Mouse (Mus musculus) embryonic stem cell, embryonic (primary cell): Measurements from ENCODE around the gene Il1rl2.
"Not testable (repeated sequence)": the region's sequence is repeated elsewhere in the genome, so short reads cannot be mapped to it uniquely, and the experiment has no call there.

Experiments used
- CTCF ChIA-PET, 4 experiments: fragments of 300-600 bp in 2 of 4; fragments of 350-600 bp in 2 of 4; sonication (Branson Sonifier 250); formaldehyde crosslinking; loops; one replicate each; lab custom pipeline; 2022; ENCODE audit warnings: inconsistent platforms in 2 of 4; lab: Charles Lee
- POLR2A ChIA-PET, 4 experiments: fragments of 300-600 bp in 2 of 4; fragments of 350-600 bp in 2 of 4; sonication (Branson Sonifier 250); formaldehyde crosslinking; loops; one replicate each; lab custom pipeline; 2022; ENCODE audit warnings: antibody characterized with exemption in 4 of 4, inconsistent platforms in 1 of 4; lab: Charles Lee

Il1rl2 gene

DNA sequence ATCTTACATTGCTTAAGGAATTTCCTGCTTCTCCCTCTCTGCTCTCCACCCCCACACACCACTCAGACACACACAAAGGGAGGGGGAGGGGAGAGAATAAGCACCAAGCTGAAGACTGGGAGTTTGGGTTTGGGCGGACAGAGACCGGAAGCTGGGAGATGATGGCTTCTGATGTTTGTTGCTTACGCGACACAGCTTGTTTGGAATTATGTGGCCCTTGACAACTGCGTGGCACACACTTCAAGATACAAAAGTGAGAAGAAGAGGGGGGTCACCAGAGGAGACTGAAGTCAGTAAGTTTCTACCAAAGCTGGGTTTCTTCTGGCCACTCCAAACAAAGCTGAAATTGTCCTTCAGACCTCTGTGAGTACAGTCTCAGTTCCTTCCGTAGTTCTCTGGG lies at the start of gene Il1rl2:
TSS of gene Il1rl2 (plus strand) at position 154 of the 400 bp plus-strand sequence.
- ChIA-PET CTCF (interaction anchor here in 1 of 4 experiments (1.0 kb wide), 1 partner anchor 209 kb away, joined by 3 read pairs; no protein-coding TSS in a partner anchor), POLR2A (no interaction called here)

DNA sequence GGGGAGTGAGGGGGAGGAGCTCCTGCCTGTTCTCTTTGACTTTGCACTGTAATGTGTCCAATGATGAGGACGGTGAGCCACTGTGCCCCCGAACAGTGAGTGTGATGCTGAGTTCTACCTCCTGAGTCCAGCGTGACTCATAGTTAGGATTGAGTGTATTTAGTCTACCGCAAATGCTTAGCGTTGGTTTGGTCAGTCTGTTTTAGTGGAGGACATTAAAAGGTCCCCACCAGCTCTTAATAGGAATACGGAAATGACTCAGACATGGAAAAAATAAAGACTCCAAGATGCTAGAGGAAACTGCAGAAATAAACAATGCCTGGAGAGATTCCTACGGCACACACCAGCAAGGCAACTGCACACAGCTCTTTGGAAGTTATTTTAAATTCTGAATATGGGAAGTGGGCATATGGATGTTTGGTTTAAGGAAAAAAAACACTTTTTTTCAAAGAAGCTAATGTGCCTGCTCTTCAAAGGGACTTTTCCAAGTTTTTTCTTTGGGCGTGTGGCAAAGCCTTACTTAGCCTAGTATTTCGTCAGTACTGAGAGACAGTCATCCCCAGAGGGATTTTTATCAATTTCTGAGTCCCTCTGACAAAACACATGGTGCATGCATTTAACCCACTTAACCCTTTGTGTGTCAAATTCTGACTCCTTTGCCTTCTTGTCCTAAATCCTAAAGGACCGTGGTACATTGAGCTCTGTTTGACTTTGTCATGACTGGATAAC lies 49.0 kb upstream of the Il1rl2 start:
- CTCF ChIA-PET = interaction anchor here in 2 of 4 experiments (0.6 kb wide), 2 partner anchors 514 to 661 kb away, joined by 3 read pairs; no protein-coding TSS in a partner anchor
- POLR2A ChIA-PET = no interaction called here

DNA sequence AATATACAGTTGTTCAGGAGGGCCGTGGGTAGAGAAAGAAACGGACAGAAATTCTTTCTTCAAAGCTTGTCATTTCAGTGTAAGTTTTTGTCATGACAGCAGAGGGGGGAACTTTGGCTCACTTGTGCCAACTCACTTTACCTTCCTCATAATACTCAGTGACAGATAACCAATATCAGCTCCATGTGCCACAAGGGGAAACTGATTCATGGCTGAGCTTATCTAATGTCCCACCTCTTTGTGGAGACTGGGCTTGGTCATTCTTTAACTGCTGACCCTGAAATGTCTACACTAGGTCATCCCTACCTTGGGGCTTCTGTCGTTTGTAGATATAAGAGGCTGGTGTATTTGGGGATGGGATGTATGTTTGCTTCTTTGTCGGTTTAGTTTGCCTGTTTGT lies 46.5 kb upstream of the Il1rl2 start:
- ChIA-PET CTCF (no interaction called here), POLR2A (interaction anchor here in 1 of 4 experiments (0.6 to 1.1 kb wide), 2 partner anchors 18 to 902 kb away, joined by 3 read pairs; no protein-coding TSS in a partner anchor)

DNA sequence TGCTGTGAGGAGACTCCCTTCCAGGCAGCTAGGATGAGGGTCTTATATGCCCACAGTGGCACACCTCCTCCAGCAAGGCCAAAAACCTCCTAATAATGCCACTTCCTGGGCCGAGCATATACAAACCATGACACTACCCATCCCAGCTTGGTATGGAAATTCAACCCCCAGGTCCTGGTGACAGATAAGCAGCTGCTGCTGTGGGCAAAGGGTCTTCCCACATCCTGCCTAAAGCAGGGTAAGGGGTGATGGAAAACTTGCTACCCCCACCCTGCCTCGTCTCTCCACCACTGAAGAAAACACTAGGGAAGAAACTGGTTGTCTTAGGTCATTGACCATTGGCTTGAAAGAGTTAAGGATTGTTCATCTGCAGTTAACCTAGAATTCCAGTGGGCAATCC lies 45.7 kb upstream of the Il1rl2 start:
- ChIA-PET POLR2A (no interaction called here), CTCF (no interaction called here)

DNA sequence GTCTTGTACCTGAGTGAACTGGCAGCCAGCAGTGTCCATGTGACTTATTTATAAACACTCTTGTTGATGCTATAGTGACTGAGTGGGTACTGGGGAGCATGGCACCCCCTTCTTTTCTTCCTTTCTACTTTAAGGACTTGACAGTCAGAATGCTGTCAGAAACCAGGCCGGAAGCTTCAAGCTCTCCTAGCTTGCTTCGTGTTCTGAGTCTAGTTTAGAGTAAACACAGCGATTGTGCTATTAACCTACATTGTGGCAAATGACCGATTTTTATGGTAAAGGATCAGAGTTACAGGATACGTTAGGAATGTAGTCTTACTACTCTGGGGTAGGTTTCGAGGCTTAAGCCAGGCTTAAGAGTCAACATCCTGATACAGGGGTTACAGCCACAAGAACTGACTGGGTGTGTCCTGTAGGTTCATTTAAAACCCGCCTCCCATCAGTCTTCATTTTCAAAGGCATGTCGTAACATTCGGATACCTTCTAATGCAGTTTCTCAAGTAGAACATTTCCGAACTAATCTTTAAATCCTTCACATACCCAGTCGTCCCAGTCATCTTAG lies 45.1 kb upstream of the Il1rl2 start:
- POLR2A ChIA-PET = no interaction called here
- CTCF ChIA-PET = interaction anchor here in 1 of 4 experiments (1.2 kb wide), 1 partner anchor 11 kb away, joined by 3 read pairs; no protein-coding TSS in a partner anchor

DNA sequence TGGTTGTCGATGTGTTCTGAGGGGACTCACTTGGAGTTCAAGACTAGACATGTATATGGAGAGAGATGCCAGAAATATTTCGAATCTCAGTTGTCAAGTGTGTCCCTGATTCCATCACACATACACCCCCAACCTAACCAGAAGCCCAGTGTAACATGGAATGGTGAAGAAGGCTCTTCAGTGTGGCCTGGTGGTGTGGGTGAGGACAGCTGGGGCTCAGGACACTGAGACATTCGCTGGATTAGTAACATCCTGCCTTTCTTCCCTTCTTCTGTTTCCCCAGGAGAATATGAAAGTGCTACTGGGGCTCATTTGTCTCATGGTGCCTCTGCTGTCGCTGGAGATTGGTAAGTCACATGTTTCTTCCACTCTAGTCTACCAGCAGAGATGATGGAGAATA lies 42.5 kb upstream of the Il1rl2 start:
- ChIA-PET POLR2A (no interaction called here), CTCF (interaction anchor here in 1 of 4 experiments (0.5 kb wide), 1 partner anchor 8 kb away, joined by 3 read pairs; no protein-coding TSS in a partner anchor)

DNA sequence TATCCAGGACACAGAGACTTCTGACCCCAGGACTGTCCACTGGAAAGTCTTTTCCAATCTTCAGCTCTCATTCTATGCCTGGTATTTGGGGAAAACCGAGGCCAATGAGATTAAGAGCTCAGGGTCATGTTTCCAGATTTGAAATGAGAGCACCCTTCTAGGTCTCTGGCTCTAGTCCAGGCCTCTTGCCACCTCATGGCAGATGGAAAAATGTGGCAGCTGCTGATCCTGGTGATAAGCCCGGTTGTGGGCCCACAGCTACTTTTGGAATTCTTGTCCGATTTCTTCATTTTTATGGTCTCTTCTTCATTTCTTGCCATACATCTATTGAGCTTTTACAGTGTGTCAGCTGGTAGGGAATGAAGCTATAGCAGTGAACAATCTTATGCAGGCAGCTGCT lies 42.0 kb upstream of the Il1rl2 start:
- ChIA-PET CTCF (no interaction called here), POLR2A (no interaction called here)

DNA sequence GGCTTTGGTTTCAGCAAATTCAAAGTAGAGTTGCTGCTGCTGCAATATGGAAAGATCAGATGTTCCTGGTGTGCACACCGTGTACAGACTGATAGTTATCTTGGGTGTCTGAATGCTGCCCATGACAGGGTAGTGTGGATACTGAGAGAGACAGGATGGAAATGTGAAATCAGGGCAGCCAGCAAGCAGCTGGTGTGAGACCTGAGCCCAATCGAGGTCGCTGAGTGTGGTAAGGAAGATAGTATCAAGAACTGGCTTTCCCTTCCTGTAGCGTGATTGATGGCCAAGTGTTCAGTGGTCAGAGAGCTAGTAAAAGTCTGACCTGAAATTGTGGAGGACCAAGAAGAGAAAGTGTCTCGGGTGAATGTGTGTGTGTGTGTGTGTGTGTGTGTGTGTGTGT lies 40.4 kb upstream of the Il1rl2 start:
- POLR2A ChIA-PET = no interaction called here

DNA sequence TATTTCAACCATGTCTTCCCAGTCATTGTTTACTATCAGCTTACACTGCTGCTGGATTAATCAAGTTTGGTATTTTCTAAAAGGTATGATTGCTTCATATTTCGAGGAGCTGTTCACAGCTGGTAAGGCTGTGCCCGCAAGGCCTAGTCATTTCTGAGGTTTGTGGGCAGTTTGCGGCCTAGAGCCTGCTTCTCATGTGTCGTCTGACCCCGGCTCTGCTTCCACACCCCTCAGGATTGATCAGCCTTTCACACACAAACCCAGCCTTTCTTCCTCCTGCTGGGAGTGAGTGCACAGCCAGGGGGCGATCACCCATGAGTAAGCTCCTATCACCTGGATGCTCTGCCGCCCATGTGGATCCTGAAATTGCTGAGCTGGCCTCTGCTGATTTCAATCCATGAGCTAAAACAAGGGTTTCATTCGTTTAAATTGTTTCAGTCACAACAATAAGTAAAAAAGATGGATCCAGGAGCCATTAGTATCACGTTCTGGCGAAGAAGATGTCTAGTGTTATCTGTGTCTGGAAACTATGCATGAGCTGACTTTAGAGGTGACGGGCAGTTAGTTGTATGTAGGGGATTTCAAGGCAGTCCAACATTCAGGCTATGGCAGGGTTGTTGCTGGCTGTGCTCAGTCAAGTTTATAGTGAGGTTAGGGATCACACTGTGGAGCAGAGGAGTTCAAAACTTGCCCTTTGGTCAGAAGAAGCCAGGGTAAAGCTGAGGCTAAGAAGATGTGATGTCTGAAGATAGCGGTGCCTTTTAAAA lies 33.7 kb upstream of the Il1rl2 start:
- ChIA-PET CTCF (interaction anchor here in 3 of 4 experiments (0.5 to 1.3 kb wide), 11 partner anchors 9 to 383 kb away, joined by 3 to 6 read pairs (median 3); no protein-coding TSS in a partner anchor), POLR2A (interaction anchor here in 2 of 4 experiments (0.5 to 0.6 kb wide), 3 partner anchors 167 to 570 kb away, joined by 3 read pairs; no protein-coding TSS in a partner anchor)

More for the DNA sequence above, 40.4 kb upstream of the Il1rl2 start:
- CTCF ChIA-PET = interaction anchor here in 1 of 4 experiments (0.7 kb wide), 1 partner anchor 34 kb away, joined by 5 read pairs; no protein-coding TSS in a partner anchor

DNA sequence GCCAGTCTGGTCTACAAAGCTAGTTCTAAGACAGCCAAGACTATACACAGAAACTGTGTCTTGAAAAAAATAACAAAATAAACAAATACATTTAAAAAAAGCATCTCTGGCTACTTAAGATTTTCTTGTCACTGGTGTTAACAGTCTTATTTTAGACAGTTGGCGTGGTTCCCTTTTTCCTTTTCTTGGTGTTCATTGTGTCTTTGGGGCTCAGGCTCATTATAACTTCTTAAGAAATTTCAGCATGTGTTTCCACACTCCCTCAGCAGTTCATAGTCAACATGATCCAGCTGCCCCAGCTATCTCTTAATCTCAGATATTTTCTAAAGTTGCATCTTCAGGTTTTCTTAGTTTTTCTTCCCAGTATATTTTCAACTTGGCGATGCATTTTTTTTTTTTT lies 32.2 kb upstream of the Il1rl2 start:
- ChIA-PET POLR2A (no interaction called here), CTCF (no interaction called here)

DNA sequence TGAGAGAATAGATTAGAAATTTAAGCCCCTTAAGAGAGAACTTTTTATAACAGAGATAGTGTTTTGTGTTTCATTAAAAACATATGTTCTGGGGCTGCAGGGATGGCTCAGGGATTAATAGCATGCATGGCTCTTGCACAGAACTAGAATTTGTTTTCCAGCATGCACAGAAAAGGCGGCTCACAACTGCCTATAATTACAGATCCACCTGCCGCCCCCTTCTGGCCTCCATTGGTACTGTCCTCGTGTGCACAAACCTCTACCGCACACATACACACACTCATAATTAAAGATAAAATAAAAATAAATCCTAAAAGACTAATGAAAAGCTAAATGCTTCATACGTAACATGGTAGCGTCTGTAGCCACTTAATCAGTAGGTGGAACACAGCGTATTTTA lies 30.5 kb upstream of the Il1rl2 start:
- ChIA-PET CTCF (interaction anchor here in 2 of 4 experiments (0.7 to 0.9 kb wide), 2 partner anchors 178 to 318 kb away, joined by 4 to 11 read pairs; no protein-coding TSS in a partner anchor), POLR2A (no interaction called here)

DNA sequence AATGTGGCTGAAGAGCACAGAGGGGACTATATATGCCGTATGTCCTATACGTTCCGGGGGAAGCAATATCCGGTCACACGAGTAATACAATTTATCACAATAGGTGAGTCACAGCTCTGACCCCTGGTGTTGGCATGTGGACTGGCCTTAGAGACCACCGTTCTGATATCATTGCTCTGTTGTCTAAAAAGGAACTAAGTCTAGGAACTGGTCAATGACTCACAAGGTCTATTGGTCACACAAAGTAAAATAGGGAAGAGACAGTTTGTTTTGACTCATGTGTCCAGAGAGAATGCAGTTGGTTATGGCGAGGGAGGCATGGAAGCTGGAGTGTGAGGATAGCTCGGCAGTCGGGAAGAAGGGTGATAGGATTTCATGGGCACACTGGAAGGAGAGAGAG lies 29.6 kb upstream of the Il1rl2 start:
- ChIA-PET POLR2A (interaction anchor here in 1 of 4 experiments (0.6 to 0.7 kb wide), 3 partner anchors 87 to 455 kb away, joined by 3 to 6 read pairs (median 5); no protein-coding TSS in a partner anchor), CTCF (interaction anchor here in 2 of 4 experiments (0.7 to 0.9 kb wide), 2 partner anchors 179 to 608 kb away, joined by 3 to 11 read pairs; no protein-coding TSS in a partner anchor)

DNA sequence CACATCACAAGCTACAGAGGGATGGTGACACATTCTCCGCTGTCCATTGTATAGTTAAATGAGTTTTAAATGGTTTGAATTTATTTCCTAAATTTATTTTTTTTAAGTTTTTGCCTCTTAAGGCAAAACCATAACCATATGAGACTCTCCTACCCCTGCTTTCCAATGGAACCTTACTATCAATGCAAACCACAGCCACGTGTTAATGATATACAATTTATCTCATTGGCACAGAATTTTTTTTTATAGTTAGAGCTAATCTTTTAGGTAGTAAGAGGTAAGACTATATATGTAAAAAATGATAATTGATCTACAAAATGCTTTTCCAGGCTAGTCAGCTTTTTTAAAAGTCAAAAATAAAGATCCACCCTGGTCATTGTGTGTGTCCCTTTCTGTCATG lies 26.4 kb upstream of the Il1rl2 start:
- ChIA-PET CTCF (interaction anchor here in 1 of 4 experiments (0.8 kb wide), 1 partner anchor 183 kb away, joined by 4 read pairs; no protein-coding TSS in a partner anchor), POLR2A (no interaction called here)

DNA sequence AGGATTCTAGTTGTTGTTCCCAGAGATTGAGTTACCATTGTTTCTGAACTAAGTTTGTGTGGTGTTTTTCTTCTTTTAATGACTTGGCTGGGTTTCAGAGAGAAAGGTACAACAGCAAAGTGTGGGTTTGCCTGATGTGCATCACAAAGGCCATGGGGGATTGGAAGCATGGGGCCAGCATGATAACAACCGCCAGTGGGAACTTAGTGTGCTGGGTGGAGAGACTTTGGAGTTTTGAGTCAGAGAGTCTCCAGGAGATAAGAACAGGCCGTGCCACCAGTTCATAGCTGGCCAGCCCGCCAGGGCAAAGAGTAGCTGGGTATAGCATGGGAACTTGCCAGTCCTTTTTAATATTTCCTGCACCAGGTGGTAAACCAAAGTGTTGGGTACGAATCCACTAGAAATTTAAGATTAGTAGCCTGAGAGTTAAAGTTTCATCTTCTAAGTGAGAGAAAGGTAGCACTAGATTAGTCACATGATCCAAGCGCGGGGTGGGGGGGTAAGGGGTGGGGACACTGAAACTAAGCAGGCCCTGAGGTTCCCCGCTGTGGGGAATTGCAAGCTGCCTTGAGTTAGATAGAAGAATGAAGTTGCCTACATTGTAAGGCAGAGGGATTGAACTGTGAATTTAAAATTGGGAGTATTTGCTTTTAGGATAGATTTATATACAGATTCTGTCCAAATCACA lies 21.1 kb upstream of the Il1rl2 start:
- ChIA-PET POLR2A (interaction anchor here in 1 of 4 experiments (1.0 to 1.1 kb wide), 2 partner anchors 14 to 27 kb away, joined by 3 read pairs; no protein-coding TSS in a partner anchor), CTCF (no interaction called here)

DNA sequence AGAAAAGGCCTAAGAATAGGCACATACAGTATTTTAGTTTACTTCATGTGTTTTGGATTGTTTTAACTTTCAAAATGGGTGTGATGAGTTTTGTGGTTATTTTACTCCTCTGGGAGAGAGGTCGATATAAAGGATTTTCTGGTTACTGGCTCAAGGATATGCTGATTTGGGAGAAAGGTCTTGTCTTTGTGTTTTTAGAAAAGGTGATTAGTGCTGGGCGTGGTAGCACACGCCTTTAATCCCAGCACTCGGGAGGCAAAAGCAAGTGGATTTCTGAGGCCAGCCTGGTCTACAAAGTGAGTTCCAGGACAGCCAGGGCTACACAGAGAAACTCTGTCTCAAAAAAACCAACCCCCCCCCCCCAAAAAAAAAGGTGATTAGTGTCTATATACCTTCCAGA lies 20.1 kb upstream of the Il1rl2 start:
- CTCF ChIA-PET = interaction anchor here in 1 of 4 experiments (0.7 kb wide), 1 partner anchor 13 kb away, joined by 4 read pairs; no protein-coding TSS in a partner anchor
- POLR2A ChIA-PET = not testable (repeated sequence)

DNA sequence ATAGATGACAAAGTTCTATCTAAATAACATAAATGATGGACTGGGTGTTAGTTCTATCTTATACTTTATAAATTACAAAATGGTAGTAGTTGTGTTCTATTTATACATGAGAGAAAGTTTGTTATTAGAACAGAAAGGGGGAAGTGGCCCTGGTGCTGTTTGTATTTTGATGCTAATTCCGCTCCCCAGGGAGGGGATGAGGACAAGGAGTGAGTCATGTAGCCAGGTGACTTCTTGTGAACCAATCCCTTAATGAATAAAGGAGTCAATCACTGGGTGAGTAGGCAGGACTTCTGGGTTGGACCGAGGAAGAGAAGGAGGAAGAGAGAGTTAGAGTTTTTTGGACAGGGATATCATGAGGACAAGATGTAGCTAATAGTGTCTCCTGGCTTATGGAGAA lies 18.3 kb upstream of the Il1rl2 start:
- ChIA-PET POLR2A (no interaction called here), CTCF (no interaction called here)

DNA sequence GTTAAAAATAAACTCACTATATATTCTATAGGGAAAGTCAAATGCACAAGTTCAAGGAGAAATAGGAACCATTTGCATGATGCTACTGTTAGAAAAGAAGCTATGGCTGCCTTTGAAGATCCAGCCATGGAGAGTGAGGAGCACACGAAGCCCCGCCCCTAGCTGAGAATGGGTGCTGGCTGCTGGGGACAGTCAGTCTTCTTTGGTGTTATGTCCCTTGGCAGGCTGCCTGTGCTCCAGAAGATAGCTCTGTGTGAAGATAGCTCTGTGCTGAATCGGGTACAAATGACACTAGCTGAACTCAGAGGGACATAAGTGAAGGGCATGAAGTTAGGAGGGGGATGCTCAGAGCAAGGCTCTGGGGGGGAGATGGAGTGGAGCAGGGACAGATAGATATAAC lies 13.3 kb upstream of the Il1rl2 start:
- POLR2A ChIA-PET = no interaction called here
- CTCF ChIA-PET = interaction anchor here in 1 of 4 experiments (1.4 kb wide), 1 partner anchor 21 kb away, joined by 3 read pairs; no protein-coding TSS in a partner anchor

DNA sequence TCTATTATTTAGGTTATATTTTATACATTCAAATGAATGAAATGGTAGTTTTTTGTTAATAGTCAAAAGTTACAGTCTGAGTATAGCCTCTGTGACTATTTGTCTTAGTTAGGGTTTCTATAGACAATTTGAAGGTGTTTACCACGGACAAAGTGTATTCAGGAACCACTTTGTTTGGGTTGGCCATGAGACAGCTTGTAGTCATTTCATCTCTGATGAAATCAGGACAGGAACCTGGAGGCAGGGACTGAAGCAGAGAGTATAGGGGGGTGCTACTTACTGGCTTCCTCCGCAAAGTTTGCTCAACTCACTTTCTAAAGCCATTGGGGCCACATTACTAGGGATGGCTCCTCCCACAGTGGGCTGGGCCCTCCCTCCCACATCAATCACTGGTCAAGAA lies 12.8 kb upstream of the Il1rl2 start:
- ChIA-PET POLR2A (no interaction called here), CTCF (interaction anchor here in 1 of 4 experiments (1.4 kb wide), 1 partner anchor 21 kb away, joined by 3 read pairs; no protein-coding TSS in a partner anchor)
